Mouse (Mus musculus) spleen, adult 18-20 months (tissue): Measurements from ENCODE around the gene Hoxd10.
A peak's percentile ranks its signal among the peaks of the same experiment; 100 is the strongest.

ENCODE experiments used
- DNase-seq, 2 experiments: peaks; one replicate each; pipeline ENCODE4 v3.0.0; 2022; ENCODE audit warnings: mixed read lengths in 2 of 2

Gene Hoxd10

DNA sequence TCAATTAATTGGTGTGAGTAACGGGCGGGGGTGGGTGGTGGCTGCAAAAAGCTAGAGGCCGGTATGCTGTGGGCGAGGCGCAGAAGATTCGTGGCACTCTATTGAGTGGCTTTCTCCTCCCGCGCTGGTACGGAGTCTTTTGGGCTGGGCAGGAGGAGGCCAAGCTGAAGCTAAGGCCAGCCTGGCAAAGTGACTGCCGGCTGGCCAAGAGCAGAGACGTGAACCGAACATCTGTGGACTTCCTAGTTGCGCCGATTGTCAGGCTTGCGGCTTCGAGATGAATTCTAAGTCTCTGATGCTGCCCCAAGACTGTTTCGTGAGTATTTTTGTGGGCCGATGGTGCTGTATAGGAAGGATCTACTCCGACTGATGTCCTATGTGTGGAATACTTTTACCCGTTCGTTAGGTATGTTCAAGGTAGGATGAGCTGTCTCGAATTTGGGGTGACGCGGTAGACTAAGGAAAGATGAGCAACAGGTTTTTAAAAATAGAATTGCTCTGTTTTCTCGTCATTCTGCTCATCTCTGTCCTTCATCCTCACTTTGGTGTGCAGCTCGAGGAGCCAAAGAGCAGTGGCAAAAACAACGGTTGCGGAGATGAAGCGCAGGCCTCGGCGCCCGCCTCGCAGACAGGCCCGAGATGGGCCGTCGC is 24.4 kb upstream of the Hoxd10 start:
- no peak for DNase-seq

- DNase-seq, result no peak
Measured at GRCm38 (mm10) chr2:74667842-74668357, 23.8 kb upstream of the Hoxd10 start, which contains the start of gene Hoxd13. Gene Hoxd13 (plus strand): TSS chr2:74668310.

- no peak for DNase-seq
Measured at GRCm38 (mm10) chr2:74668370-74669229, 23.1 kb upstream of the Hoxd10 start.

DNA sequence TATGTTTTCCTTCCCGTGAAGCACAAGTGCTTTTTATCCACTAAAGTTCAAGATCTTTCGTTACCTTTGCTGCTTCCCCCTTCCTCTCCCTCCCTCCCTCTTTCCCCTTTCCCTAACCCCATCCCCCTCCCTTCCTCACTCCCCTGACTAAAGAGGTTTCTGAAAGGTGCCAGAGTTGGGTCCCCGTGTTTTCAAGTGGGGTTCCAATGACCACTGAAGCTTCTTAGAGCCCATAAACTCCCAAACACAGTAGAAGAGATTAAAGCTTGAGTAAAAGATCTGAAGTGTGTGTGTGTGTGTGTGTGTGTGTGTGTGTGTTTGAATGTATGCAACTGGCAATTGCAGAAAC is 22.5 kb upstream of the Hoxd10 start:
- DNase-seq, result no peak

DNA sequence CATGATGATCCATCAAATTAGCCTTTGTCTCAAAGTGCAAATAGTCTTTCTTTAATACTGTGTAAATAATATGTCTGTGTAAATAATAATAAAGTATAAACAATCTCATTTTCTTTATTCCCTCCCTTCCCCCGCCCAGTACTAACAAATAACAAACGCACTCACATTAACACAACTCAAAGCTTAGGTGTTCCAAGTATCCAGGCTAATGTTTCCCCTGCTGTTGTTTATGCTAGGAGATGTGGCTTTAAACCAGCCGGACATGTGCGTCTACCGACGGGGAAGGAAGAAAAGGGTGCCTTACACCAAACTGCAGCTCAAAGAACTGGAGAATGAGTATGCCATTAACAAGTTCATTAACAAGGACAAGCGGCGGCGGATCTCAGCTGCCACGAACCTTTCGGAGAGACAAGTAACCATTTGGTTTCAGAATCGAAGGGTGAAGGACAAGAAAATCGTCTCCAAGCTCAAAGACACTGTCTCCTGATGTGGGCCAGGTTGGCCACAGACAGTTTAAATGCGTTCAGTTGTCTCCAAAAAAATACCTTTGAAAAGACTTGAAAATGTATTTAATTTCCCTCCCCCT is 22.0 kb upstream of the Hoxd10 start:
- DNase-seq, result no peak

GRCm38 (mm10) chr2:74670632-74671188 is 21.0 kb upstream of the Hoxd10 start:
- no peak for DNase-seq

DNA sequence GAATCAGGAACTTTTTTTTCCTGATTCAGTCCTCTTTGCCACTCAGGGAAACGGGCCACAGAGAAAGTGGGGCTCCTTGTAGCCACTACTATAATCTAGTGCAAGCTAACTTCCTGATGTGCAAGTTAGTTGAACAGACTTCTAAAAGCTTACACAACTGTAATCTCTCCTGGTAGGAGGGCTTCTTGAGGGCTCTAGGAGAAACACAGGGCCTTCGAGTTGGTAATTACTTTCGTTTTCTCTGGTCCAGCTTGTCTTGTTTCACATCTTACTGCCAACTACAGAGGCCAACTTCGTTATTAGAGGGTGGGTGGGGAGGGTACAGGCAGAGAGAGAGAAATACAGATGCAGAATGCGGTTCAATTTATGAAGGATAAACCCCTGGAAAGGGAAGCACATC is 19.9 kb upstream of the Hoxd10 start:
- no peak for DNase-seq

- peak in 1 of 2 experiments; percentile 55 for DNase-seq
Measured at GRCm38 (mm10) chr2:74672481-74673362, 19.0 kb upstream of the Hoxd10 start.

DNA sequence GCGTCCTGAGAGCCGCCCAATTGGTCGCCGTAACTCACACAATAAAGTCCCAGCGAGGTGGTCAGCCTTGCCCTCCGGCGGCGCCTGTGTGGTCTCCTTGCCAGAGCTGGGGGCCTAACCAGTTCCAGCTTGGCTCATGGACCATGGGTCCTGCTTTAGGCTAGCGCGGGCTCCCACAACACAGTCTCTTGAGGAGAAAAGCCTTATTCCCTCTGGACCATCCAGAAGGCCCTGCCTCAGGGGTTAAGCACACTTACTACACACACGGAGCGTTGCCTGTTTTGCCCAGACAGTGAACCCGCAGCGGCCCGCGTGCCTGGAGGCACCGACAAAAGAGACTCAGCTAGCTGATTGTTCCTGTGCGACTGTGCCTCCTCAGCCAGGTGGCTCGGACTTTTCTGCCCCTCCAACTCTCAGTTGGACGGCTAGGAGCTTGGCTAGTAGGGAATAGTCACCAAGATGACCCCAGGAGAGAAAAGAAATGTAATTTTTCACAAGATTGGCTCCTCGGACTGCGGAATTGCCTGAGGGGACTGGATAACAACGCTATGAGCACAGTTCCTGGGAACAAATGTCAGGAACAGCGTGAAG is 17.8 kb upstream of the Hoxd10 start:
- DNase-seq, result no peak

- DNase-seq, result peak in 1 of 2 experiments; percentile 3
Measured at GRCm38 (mm10) chr2:74674881-74675665, 16.7 kb upstream of the Hoxd10 start, which contains the start of gene Hoxd12. Gene Hoxd12 (plus strand): TSS chr2:74675013.

GRCm38 (mm10) chr2:74675666-74676282 is 15.9 kb upstream of the Hoxd10 start:
- DNase-seq, result no peak

DNA sequence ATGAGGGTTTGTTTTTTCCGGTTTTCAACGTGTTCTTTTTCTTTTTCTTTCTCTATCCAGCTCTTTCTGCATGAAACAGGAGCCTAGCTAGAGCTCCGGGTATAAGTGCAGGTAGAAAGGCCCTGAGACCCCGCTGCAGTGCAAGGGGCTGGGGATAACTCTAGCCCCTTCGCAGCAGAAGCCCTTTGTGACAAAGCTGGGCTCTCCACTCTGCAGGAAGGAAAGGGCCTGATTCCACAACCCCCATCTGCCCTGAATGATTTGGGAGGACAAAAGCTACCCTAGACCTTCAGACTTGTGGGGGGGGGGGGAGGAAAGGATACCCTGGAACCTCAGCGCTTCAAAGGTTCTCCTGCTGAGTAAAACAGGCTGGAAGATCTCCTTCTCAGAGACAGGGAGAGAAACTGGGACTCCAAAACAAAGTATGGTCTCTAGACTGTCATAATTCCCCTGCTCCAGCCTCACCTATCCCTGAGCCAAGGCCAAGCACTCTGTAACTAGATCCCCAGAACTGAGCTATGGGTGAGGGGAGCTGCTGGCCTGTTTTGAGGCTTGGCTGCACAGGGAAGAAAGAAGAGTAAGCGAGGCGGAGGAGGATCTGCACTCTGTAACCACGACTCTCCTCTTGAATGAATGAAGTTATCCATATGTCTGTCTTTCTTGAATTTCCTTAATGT is 15.2 kb upstream of the Hoxd10 start:
- no peak for DNase-seq

DNA sequence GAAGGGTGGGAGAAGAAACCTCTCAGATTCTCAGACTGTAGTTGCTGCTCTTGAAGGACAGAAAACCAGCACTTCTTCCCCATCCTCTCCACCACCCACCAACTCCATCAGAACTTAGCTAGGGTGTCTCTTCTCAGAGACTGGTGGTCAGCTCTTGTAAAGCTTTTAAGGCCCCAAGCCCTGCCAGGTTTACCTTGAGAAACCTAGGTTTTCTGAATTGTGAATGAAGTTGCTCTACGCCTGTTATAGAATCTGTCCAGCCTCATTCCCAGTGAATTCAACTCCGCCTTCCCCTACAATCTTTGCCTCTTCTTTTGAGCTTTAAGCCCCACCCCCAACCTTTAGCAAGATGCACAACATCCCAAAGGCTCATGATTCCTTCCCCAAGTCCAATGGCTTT is 14.6 kb upstream of the Hoxd10 start:
- DNase-seq, result no peak

- no peak for DNase-seq
Measured at GRCm38 (mm10) chr2:74678891-74679595, 12.7 kb upstream of the Hoxd10 start, which contains the start of gene Hoxd11. Gene Hoxd11 (plus strand): TSS chr2:74679557.

- DNase-seq, result no peak
Measured at GRCm38 (mm10) chr2:74679596-74679971, 12.1 kb upstream of the Hoxd10 start.

DNA sequence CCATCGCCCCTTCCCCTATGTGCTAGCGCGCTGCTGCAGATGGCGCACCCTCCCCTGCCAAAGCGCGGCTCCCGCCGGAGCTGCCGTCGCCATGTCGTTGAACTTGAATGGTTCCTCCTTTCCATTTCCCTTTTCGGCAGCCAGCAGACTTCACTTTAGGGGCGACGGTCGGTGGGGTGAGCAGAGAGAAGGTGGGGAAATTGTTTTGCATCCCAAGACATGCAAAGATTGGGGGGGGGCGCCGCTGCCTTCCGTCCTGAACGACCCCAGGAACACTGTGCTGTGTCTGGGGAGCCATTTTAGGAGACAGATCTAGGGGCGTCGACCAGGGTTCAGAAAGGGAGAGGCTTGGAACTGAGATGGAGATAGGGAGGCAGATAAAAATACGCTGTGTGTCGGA is 11.7 kb upstream of the Hoxd10 start:
- DNase-seq, result no peak

GRCm38 (mm10) chr2:74680561-74681398 is 10.9 kb upstream of the Hoxd10 start:
- DNase-seq, result no peak
